Mouse (Mus musculus) liver, adult 2 months (tissue): Measurements from ENCODE around the gene Gm21970.

Source experiments
- CTCF ChIP-seq: fragments of 200-500 bp; IDR thresholded peaks from 2 replicates; pipeline ENCODE4 v1.5.1; 2011; ENCODE audit warnings: low read depth, low read length, control low read depth
- POLR2A ChIP-seq: fragments of 200-500 bp; IDR thresholded peaks from 2 replicates; pipeline ENCODE4 v1.6.1; 2011; ENCODE audit warnings: low read length, control low read depth; ENCODE audit not compliant: insufficient read depth; ENCODE audit errors: extremely low read depth

DNA sequence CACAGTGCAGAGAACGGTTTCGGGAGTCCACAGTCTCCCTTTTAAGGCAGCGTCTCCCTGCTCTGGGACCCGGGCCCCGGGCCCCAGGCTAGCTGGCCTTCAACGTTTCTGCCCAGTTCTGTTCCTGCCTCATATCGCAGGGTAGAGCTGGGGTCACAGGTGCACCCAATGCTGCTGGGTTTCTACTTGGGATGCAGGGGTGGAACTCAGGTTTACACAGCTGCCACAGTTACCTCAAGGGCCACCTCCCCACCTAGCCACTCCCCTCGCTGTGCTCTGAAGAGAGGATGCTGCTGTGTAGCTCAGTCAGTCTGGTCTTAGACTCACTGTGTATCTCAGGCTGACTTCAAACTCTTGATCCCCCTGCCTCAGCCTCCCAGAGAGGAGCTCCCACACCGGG is 45.0 kb upstream of the Gm21970 start:
- TF ChIP-seq POLR2A = no peak
- TF ChIP-seq CTCF = no peak
